Mouse (Mus musculus): Measurements from ENCODE around the gene Tmem86b.
"Not testable (repeated sequence)": the region's sequence is repeated elsewhere in the genome, so short reads cannot be mapped to it uniquely, and the experiment has no call there.

Gene Tmem86b

DNA sequence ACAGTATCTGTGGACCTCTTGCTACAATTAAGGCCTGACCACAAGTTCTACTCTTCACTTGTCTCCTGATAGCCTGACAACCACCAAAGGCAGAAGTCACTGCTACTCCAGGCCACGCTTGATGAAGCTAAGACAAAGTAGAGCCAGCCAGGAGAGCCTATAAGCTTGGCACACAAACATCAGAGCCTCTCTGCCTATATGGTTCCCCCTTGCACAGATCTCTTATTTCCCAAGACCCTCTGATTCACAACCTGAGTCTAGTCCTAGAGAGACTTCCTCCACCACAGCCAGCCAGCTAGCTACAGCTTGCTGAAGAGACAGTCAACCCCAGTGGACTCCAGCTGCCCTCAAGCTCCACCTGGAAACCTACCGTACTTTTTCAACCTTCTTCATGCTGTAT lies 16.8 kb upstream of the Tmem86b start:
- no peak for DNase-seq (ENCODE audit: low read depth)

DNA sequence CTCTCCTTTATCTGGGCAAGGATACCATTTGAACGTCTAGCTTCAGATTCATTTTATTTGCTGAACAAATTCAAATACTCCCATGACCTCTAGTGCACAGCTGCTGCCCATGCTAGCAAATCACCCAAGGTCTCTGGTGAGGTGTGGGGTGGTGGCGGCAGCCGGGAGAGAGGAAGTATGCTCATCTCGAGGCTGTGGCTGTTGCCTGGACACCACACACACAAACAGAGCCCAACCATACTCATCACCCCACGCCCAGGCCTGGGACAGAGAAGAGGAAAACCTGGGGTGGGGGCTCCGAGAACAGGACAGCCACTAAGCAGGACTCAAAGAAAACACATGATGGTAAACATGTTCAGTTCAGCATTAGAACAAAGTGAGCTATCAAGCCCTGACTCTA lies 16.1 kb upstream of the Tmem86b start:
- peak; percentile 80 for DNase-seq (ENCODE audit: low read depth)

DNA sequence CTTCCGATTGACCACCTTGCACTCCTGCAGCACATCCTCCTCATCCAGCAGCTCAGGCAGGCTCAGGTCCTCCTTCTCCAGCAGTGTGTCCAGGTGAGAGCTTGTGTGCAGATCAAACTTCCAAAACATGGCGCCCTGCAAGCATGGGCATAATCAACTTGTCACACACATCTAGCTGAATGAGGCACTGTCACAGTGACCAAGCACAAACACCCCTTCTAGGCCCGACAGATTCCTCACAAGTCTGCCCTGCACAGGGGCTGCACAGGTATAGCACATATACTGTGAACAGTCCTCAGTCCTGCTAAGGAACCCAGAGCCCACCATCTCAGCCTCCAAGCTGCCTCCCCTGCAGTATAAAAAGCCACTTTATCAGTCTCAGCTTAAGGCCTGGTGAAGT lies 15.6 kb upstream of the Tmem86b start:
- DNase-seq (ENCODE audit: low read depth), result no peak

DNA sequence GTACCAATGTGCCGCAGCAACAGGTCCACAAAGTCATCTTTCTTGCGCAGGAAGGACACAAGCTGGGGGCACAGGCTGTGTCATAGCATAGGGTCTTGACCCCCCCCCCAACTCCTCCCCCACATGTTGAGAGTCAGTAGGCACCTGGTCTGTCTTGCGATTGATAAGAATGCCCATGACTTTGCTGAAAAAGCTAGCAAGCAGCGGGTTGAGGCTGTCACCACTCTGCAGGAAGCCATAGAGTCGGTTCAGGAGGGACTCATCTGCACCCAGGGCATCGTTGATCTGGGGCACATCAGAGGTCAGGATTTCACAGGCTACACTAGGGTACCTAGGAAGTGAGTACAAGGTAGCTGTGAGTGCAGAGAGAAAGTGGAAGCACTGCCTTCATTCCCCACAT lies 12.0 kb upstream of the Tmem86b start:
- no peak for DNase-seq (ENCODE audit: low read depth)

DNA sequence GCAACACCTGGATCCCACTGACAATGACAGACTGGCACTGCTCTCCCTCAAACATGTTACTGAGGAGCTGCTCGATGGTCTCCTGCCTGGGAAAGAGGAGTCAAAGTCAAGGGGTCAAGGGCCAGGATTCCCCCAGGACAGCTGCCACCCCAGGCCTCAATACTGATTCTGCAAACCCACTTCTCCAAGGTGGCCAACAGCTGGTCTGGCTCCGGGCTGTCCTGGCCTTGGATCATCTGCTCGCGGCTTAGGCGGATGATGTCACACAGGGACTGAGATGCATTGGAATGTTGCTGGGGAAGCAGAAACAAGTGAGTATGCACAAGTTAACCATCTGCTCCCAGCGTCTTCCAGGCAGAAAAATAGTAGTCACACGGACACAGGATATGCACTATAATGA lies 10.7 kb upstream of the Tmem86b start:
- DNase-seq (ENCODE audit: low read depth), result no peak

DNA sequence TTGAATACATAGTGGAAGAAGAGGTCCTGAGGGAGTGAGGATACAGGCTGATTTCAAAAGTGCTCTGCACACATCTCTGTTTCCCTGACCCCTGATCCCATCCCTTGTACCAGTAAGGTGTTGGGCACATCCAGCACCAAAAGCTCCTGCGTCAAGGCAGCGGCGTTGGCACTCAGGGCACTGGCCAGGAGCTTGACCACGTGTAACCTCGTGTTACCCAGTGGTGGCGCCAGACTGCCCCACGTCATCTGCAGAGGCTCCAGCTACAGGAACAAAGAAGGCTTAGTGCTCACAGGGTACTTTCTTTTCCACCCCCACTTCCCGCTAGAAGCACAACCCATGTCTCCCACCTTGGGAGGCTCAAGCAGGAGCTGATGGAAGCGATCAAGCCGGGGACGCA lies 9.9 kb upstream of the Tmem86b start:
- no peak for DNase-seq (ENCODE audit: low read depth)

DNA sequence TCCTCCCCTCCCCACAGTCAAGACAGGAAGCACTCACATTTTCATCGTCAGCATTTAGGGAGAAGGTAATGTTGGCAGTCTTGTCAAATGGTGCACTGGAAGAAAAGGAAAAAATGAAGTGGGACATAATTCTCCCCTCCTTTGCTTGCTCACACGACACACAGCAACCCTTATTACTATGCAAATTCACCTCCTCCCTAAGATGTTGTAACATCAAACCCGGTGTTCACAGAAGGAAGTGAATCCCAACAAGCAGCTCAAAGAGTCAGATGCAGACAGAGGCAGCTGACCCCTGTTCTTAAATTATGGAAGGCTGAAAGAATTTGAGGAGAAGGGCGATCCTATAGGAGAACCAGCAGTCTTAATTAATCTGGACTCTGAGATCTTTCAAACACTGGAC lies 5.0 kb upstream of the Tmem86b start:
- no peak for DNase-seq (ENCODE audit: low read depth)

DNA sequence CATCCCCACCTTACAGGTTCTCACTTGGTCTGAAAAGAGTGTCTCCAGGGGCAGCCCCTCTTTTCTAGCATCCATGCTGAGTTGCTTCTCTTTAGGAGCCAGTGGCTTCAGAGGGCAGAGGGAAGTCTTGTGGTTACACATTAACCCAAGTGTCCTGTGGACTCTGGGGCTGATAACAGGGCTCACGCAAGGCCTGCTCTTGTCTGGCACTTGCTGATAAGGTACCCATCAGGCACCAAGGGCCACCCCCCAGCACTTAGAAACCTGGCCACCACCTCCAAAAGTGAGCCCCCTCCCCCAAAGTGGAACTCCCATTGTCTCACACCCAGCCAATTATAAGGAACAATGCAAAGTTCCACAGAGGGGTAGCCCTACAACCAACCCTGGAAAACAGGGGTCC lies 1.0 kb downstream of the Tmem86b start:
- no peak for DNase-seq (ENCODE audit: low read depth)

DNA sequence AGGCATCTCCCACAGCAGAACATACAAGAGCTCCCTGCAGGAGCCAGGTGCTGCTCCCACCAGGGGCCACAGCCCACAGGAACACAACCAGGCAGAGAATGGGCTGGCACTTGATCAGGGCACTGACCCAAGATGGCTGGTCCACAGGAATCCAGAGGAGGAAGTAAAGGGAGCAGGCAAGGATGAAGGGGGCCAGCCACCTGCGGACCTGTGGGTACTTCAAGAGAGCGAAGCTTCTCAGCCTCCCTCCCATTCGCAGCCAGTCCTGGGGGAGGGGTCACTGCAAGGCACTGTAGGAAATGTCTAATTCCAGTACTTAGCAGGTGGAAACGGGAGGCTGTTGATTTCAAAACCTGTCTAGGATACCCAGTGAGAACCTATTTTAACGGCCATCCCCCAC lies 1.6 kb downstream of the Tmem86b start:
- no peak for DNase-seq (ENCODE audit: low read depth)

DNA sequence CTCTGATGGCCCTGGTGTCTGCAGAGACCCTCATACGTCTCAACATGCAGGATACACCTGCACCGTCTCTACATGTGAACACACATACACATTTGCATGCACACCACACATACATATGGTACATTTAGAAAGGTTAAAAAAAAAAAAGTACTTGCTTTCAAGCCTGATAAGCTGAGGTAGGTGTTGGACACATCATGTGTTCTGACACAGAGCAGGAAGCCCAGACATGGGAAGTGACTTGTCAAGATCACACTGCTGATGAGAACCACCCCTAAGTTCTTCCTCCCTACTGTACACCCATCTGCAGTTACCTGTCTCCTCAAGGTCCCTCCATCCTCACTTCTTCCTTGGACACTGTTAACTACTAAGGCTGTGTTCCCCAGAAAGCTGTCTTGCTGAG lies 5.3 kb downstream of the Tmem86b start:
- DNase-seq (ENCODE audit: low read depth), result no peak

DNA sequence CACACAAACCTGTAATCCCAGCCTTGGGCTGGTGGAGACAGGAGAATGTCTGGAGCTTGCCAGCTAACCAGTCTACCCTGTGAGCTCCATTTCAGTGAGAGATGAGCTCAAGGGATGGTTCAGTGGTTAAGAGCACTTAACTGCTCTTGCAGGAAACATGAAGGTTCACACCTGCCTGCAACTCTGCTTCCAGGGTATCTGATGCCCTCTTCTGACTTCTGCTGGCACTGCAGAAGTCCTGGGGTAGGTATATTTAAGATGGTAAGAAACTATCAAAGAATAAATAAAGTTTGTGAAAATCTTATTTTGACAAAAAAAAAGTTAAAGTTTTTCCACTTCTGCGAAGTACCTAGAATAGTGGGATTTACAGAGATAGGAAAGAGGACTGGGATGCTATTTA lies 6.9 kb downstream of the Tmem86b start:
- peak; percentile 59 for DNase-seq (ENCODE audit: low read depth)

DNA sequence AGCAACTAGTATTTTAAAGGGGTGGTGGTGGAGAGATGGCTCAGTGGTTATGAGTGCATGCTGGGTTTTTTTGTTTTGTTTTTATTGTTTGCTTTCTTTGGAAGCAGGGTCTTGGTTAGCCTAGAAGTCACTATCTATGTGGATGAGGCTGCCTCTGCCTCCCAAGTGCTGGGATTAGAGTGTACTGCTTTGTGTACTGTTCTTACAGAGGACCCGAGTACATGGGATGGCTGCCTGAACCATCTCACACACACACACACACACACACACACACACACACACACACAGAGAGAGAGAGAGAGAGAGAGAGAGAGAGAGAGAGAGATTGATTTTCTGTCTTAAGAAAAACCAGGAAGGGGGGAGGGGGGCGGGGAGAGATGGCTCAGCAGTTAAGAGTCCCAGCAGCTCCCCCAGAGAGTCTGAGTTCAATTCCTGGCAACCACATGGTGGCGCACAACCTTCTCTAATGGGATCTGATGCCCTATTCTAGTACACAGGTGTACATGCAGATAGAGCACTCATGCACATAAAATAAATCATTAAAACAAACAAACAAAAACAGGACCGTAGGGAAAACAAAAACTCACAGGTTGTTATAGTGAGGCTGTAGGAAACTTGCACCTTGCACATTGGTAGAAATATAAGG lies 7.6 kb downstream of the Tmem86b start:
- DNase-seq (ENCODE audit: low read depth), result peak; percentile 83

DNA sequence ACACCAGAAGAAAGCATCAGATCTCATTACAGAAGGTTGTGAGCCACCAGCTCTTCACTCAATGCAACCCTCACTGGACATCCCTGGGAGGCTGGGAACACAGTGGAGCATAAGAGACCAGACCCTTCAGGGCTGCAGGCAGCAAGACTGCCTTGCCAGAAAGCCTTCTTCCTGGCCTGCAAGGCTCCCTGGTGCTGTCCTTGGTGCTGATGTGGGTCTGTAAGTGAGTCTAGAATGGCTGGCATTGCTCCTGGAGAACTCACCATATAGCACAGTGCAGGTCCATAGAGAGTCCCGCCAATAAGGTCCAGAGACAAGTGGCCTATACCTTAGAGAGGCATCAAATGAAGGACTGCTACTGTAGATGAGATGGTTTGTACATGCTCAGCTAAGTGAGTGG lies 11.2 kb downstream of the Tmem86b start:
- peak; percentile 73 for DNase-seq (ENCODE audit: low read depth)

DNA sequence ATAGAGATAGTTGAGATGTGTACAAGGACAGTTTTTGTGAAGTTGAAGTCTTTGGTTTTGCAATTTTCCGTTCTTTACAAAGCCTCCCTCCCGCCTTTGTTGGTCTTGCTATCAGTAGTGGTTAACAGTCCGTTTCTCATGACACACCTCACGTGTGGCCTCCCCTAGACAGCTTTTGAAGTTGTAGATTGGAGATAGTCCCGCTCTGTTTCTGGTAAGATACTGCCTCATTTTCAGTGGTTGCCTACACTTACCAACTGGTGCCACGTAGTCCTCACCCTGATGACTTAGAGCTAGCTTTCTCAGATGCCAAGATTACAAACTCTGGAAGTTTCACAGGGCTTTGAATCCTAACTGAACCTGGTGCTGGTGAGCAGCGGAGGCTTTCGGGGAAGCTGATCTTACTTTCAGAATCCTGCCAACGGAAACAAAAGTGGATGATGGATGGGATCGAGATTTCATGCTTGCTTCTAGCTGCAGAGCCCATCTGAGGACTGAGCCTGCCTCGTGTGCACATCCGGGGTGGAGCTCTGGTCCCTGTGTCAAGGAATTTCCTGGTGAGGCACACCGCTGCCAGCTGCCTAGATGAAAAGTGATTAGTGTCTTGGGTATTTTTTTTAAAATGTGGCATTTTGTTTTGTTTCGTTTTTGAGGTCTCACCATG lies 17.4 kb downstream of the Tmem86b start:
- DNase-seq (ENCODE audit: low read depth), result peak; percentile 75

DNA sequence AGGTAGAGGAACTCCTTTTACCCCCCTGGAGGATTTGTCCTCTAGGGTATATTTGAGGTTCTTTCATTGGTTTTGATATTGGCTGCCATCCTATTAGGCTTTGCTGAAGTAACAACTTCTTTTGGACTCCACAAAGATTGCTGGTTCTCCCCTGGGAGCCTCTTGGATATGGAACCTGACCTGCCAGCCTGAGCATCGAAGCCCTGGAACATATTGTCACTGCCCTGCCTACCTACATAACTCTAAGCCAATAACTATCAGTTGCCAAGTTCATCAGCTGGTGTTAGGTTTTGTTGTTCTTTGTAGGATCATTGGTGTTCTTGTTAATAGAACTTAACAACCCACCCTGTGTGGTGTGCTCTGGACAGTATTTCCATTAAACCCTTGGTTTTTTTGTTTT lies 18.3 kb downstream of the Tmem86b start:
- DNase-seq (ENCODE audit: low read depth), result no peak

DNA sequence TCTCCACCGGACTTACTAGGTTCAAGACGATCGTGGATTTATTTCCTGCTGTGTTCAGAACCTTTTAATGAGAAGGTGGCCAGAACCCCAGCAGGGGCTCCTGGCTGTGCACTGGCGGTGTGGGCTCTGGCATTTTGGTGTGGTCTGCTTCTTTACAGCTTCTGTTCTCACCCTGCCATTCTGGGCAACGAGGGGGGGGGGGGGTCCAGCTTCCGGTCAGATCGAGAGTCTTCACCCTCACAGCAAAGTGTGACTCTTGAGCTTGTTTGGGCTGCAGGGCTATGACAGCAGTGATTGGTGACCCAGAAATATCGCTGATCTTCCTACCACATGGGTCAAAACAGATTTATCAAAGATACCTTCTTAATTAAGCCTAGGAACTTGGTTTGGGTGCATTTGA lies 18.8 kb downstream of the Tmem86b start:
- DNase-seq (ENCODE audit: low read depth), result no peak

DNA sequence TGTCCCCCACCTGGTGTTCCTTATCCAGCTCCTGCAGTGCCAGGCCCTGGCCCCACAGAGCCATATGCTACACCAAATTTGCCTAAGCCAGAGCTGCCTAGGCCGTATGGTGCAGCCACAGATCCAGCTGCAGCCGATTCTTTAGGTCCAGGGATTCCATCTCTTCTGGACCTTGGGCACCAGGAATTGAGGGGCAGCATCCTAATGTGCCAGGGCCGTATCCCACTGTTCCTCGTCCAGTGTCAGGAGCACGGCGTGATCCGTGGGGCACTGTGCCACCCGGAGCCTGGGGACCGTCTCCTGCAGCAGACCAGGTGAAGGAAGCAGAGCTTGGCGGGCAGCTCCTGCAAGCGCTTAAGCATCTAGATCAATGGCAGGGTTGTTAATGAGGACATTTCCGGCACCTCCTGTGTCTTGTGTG lies 19.3 kb downstream of the Tmem86b start:
- no peak for DNase-seq (ENCODE audit: low read depth)

DNA sequence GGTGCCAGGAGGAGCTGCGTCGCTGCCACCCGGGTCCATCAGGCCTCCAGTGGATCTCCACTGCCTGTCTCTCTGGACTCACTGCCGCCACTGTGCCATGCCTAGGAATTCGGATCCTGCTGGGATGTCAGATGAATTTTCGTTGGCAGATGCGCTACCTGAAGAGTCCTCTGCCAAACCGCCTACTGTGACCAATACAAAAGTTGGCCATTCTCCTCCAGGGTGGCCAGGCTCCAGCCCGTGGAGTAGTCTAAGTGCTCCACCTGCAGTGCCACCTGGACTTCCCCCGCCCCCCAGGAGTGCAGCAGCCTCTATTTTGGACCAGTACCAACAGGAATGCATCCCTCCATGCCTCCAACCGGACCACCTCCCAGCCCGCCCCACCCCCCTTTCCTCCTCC lies 19.7 kb downstream of the Tmem86b start:
- no peak for DNase-seq (ENCODE audit: low read depth)

DNA sequence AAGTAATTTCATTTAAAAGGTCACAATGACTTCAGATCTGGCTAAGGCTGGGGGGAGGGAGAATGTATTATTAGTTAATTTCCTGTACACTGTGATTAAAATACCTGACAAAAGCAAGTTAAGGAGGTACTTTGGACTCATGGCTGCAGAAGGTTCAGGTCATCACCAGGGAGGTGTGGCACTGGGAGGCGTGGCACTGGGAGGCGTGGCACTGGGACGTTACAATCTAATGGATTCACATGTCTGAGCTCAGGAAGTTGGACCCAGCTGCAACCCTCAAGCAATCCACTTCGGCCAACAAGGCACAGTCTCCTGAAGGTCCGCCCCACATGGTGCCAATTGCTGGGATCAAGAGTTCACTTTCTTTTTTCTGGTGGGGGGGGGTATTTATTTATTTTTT lies 23.2 kb downstream of the Tmem86b start:
- DNase-seq (ENCODE audit: low read depth), result no peak

DNA sequence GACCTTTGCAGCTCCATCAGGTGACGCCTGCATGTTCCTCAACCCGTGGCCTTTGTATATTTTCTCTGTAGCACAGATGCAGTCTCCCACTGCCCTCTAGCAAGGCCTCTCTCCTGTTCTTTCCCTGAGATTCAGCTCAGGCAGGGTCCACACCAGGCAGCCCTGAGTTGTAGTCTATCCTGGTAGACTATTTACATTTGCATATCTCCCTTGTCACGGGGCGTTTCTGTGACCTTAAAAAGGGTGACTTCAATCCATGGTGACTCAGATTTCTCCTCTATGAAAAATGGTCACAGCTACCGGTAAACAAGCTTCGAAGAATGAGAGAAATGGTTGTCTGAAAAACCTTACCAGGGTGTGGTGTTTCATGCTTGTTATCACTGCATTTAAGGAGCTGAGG lies 27.3 kb downstream of the Tmem86b start, which contains the start of gene Ptprh:
Gene Ptprh, minus strand, starts transcription at position 169 of the 400 bp plus-strand sequence.
- no peak for DNase-seq (ENCODE audit: low read depth)

DNA sequence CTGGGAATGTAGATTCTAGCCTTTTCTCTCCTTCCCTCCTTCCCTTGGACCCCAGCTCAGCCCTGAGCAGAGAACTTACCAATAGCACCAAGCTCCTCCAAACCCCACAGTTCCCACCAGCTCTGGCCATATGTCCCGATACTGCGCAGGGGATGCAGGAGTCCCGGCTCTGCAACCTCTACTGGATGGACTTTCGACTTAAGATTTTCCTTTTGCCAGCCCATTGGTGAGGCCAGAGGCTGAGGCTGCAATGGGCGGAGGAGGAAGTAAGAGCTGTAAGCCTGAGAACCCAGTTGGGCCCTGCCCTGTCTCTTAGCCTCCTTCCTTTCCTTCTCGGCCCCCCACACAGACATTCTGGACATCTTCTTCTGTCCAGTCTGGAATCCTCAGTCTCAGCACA lies 28.3 kb downstream of the Tmem86b start:
- DNase-seq (ENCODE audit: low read depth), result no peak

DNA sequence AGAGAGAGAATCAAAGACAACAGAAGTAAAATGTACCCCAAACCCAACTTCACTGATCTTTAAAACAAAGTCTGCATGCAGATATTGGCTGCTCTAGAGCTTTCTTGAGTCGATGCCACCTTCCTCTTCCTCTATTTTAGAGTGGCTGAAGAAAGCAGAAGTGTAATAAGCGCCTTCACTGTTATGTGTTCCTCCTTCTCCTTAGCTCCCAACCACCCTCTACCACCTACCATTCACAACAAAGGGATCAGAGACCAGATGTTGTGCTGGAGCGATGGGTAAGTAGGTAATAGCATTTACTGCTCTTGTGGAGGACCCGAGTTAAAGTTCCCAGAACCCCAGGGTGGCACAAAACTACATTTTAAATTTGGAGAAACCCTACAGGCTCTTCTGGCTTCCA lies 34.2 kb downstream of the Tmem86b start:
- DNase-seq (ENCODE audit: low read depth), result not testable (repeated sequence)

DNA sequence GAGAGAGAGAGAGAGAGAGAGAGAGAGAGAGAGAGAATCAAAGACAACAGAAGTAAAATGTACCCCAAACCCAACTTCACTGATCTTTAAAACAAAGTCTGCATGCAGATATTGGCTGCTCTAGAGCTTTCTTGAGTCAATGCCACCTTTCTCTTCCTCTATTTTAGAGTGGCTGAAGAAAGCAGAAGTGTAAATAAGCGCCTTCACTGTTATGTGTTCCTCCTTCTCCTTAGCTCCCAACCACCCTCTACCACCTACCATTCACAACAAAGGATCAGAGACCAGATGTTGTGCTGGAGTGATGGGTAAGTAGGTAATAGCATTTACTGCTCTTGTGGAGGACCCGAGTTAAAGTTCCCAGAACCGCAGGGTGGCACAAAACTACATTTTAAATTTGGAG lies 49.7 kb downstream of the Tmem86b start:
- DNase-seq (ENCODE audit: low read depth), result not testable (repeated sequence)
